Mouse (Mus musculus) ES-CJ7 (cell line): ENCODE results near the gene Nudt4.

Experiments used
- DNase-seq: peaks from one replicate; pipeline ENCODE4 v3.0.0; 2011; ENCODE audit warnings: low read depth, low spot score

The Nudt4 gene

GRCm38 (mm10) chr10:95563851-95564845, at the start of gene Nudt4:
TSS of gene Nudt4 (minus strand) at chr10:95564146.
- peak; percentile 86 for DNase-seq

- DNase-seq = no peak
These were observed 47.4 kb upstream of the Nudt4 start for GRCm38 (mm10) chr10:95611331-95611721.

GRCm38 (mm10) chr10:95610666-95611330, 46.9 kb upstream of the Nudt4 start:
- no peak for DNase-seq

GRCm38 (mm10) chr10:95604979-95605613, 41.1 kb upstream of the Nudt4 start:
- peak; percentile 69 for DNase-seq

GRCm38 (mm10) chr10:95600527-95600926, 36.6 kb upstream of the Nudt4 start:
- DNase-seq = peak; percentile 35

GRCm38 (mm10) chr10:95599740-95600139, 35.8 kb upstream of the Nudt4 start:
- DNase-seq = no peak

- DNase-seq = peak; percentile 65
These were observed 34.2 kb upstream of the Nudt4 start for GRCm38 (mm10) chr10:95598056-95598587.

- DNase-seq = peak; percentile 86
These were observed 32.1 kb upstream of the Nudt4 start for GRCm38 (mm10) chr10:95595852-95596639.

GRCm38 (mm10) chr10:95594414-95594813, 30.5 kb upstream of the Nudt4 start:
- DNase-seq = no peak

- no peak for DNase-seq
These were observed 27.3 kb upstream of the Nudt4 start for GRCm38 (mm10) chr10:95591257-95591656.

GRCm38 (mm10) chr10:95590196-95590595, 26.2 kb upstream of the Nudt4 start:
- DNase-seq = no peak

- DNase-seq = peak; percentile 74
These were observed 25.2 kb upstream of the Nudt4 start for GRCm38 (mm10) chr10:95589196-95589595.

GRCm38 (mm10) chr10:95587509-95588220, 23.7 kb upstream of the Nudt4 start:
- no peak for DNase-seq

GRCm38 (mm10) chr10:95585554-95585953, 21.6 kb upstream of the Nudt4 start:
- DNase-seq = peak; percentile 59

- DNase-seq = no peak
These were observed 13.6 kb upstream of the Nudt4 start for GRCm38 (mm10) chr10:95577567-95577950.

GRCm38 (mm10) chr10:95576876-95577566, 13.1 kb upstream of the Nudt4 start:
- DNase-seq = peak; percentile 77

- no peak for DNase-seq
These were observed 12.0 kb upstream of the Nudt4 start for GRCm38 (mm10) chr10:95575839-95576380.

- DNase-seq = no peak
These were observed 11.0 kb upstream of the Nudt4 start for GRCm38 (mm10) chr10:95574994-95575393.

- no peak for DNase-seq
These were observed 5.5 kb upstream of the Nudt4 start for GRCm38 (mm10) chr10:95569441-95569840.
